Mouse (Mus musculus) liver, postnatal 0 days (tissue): ENCODE measurements around the gene Plcl2.

Experiments
- CTCF ChIP-seq: sonication (generic); IDR thresholded peaks from 2 replicates; pipeline ENCODE4 v1.5.1; 2016; ENCODE audit warnings: antibody characterized with exemption, low read depth
- EP300 ChIP-seq: IDR thresholded peaks from 2 replicates; pipeline ENCODE4 v1.6.1; 2016; ENCODE audit warnings: antibody characterized with exemption, low read depth, mild to moderate bottlenecking

DNA sequence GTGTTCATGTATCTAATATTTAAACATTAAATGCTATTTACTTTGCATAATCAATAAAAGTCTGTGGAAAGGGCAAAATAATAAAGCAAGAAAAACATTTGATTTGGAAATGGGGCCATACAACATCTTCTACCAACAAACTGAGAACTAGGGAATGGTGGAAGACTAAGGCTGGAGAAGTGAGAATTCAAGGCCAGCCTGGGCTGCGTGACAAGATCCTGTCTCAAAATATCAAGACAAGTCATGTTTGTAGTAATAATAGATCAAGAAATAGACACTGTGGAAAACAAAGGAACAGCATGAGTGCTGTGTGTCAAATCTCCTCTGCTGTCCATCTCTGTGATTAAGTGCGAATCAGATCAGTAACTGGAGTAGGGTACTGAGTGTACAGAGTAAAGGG, 20.3 kb upstream of the Plcl2 start:
- TF ChIP-seq EP300 (no peak), CTCF (no peak)
